Mouse (Mus musculus): ENCODE measurements around the gene Twist1.

The Twist1 gene

GRCm38 (mm10) chr12:33957400-33958240 lies at the start of gene Twist1:
Twist1 (plus strand) TSS chr12:33957671.
- no peak for DNase-seq (ENCODE audit: low read depth)

DNA sequence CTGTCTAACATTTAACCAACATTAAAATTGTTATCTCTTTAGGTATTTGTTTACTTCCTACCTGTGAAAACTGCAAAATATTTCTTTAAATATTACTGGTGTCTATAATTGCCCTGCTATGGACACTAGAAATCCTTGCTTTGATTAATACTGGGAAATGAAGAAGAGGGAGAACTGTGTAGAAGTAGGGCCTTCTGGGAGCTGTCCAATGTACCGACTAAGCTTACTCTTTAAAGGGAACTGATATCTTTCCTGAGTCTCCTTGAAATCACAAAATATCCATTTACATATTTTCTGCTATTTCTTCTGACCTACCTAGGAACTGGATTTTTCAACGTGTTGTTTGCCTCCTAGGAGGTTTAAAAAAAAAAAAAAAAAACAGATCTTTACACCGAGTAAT lies 30.7 kb upstream of the Twist1 start:
- DNase-seq (ENCODE audit: low read depth): no peak

GRCm38 (mm10) chr12:33927334-33928098 lies 30.0 kb upstream of the Twist1 start:
- no peak for DNase-seq (ENCODE audit: low read depth)

- no peak for DNase-seq (ENCODE audit: low read depth)
Observed at GRCm38 (mm10) chr12:33928331-33929192, 28.9 kb upstream of the Twist1 start, which contains the start of gene Ferd3l. Ferd3l (plus strand) TSS chr12:33928425.

DNA sequence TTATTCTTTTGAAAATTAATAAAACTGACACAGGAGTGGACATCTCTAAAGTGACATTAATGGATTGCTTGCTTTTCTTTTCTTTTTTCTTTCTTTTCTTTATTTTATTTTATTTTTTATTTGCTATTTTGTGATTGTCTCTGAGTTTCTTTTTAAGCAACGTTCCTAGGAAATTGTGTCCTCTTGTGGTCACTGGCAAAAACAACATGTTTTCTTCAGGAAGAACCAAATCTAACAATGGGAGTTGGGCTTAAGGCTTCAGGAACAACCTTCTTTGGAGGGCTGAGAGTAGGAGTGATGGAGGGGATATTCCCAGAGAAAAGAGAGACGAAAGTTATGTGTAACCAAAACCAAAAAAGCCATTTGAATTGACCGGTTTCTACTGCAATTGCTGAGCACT lies 4.6 kb upstream of the Twist1 start:
- no peak for DNase-seq (ENCODE audit: low read depth)

GRCm38 (mm10) chr12:33954931-33955565 lies 2.4 kb upstream of the Twist1 start:
- no peak for DNase-seq (ENCODE audit: low read depth)

GRCm38 (mm10) chr12:33955606-33956295 lies 1.7 kb upstream of the Twist1 start:
- DNase-seq (ENCODE audit: low read depth): no peak

DNA sequence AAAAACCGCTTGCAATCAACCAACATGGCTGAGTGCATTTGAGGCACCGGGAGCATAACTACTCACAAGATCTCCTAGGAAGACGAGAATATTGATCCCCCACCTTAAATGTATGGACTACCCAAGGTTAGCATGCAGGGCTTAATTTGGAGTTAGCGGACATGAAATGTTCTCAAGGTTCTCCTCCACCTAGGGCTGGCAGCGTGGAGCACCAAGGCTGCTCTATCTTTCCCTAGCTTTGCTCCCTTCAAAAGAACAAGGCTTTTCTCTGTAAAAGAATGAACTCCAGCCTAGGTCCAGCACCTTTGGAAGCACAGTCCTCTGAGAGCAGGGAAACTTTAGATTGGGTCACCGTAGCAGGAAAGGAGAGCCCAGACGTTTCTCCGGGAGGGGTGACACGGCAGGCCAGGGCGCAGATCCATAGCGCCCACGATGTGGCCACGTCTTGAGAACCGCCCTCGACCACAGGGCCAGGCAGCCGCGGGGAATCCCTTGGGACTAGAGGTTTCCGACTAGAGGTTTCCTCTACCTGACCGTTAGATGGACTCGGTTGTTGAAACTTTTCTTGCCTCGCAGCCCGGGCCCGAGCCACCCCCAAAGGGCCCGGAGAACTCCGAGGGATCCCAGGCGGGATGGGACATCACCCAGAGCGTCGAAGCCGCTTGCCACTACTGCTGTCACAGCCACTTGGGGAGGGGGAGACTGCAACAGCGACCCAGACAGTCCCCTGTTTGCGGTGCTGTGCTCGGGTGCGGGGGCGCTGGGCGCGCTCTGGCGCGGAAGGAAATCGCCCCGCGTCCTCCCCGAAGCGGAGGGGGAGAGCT lies 683 bp upstream of the Twist1 start:
- DNase-seq (ENCODE audit: low read depth): no peak

DNA sequence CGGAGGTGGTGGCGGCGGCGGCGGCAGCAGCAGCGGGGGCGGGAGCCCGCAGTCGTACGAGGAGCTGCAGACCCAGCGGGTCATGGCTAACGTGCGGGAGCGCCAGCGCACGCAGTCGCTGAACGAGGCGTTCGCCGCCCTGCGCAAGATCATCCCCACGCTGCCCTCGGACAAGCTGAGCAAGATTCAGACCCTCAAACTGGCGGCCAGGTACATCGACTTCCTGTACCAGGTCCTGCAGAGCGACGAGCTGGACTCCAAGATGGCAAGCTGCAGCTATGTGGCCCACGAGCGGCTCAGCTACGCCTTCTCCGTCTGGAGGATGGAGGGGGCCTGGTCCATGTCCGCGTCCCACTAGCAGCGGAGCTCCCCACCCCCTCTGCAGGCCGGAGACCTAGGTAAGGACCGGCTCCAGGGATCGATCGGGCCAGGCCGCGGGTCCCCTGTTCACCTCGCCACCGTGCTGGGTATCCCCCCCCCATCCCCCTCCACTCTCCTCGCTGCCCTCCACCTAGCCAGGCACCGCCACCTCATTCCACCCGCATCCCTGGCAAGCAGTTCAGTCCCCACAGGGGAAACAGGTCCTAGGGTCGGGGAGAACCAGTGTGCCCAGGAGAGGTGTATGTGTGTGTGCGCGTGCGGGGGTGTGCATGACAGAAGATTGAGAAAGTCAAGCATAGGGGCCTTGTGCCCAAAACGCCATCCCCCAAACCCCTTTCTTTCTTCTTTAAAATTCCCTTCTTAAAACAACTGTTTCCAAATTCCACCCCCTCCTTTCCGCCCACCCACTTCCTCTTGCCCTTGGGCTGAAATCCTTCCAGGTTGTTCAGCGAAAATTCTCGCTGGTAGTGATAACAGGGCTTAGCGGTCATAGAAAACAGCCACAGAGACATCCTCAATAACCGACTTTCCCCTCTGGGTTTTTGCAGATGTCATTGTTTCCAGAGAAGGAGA lies 1.0 kb downstream of the Twist1 start:
- no peak for DNase-seq (ENCODE audit: low read depth)

DNA sequence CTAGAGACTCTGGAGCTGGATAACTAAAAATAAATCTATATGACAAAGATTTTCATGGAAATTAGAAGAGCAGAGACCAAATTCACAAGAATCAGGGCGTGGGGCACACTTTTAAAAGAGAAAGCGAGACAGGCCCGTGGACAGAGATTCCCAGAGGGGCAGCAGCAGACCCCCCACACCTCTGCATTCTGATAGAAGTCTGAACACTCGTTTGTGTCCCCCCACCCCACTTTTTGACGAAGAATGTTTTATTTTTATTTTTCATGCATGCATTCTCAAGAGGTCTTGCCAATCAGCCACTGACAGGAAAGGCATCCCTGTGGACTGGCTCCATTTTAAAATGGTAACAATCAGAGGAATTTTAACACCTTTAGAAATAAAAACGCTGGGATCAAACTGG lies 1.7 kb downstream of the Twist1 start:
- no peak for DNase-seq (ENCODE audit: low read depth)

DNA sequence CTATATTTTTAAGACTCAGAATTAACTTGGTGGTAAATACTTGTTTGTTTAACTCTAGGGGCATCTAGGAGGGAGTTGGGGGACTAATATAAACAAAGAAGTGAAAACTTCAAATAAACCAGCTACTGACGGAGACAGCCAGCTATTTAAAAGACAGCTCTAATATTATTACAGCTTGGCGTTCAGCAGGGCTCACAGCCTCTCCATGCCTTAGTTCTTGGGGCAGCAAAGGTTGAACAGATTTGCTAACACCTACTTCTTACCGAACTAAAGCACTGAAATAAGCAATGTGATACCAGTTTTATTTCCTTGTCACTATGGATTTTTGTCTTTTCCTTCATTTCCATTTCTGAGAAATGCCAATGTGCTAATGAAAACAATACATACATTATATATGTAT lies 2.4 kb downstream of the Twist1 start:
- no peak for DNase-seq (ENCODE audit: low read depth)

DNA sequence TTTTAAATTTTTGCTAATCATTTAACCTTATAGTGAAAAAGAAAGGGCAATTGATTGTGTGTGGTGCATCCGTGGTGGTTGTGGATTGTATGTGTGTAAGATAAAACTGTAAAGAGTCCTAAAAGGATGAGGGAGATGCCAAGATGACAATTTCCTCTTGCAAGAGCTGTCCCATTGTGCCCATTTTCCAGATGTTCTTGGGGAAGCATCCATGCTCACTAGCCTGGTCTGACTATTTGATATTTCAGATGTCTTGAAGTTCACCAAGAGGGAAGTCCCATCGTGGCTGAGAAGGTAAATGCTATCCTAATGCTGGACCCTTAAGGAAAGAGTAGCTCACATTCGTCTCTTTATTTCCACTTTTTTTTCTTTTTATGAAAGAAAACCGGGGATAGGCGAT lies 3.5 kb downstream of the Twist1 start:
- DNase-seq (ENCODE audit: low read depth): no peak

DNA sequence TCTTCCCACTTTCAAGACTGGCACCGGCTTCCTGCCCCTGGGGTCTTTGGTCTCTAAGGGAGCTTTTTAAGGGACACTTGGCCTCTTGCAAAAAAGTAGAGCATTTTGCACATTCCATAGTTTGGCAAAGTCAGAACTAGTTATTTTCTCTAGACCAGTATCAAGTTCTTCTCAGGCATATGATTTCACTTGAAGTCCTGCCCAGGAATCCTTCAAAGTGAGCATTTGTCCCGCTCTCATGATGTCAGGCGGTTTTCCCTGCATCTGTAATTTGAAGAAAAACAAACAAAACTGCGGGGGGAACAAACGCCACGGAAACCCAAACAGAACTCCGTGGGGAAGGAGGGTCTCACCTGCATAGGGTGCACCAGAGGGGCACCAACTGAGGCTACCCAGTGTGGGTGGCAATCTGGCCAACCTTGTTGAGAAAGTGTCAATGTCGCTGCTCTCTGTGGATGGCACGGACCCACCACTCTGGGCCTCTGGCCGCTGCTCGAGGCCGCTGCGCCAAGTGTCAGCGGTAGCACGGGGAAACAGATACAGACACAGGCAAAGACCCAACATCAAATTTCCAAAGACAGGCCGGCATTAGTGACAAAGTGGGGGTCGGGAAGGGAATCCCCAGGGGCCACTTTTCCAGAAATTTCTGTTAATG lies 4.8 kb downstream of the Twist1 start:
- no peak for DNase-seq (ENCODE audit: low read depth)

DNA sequence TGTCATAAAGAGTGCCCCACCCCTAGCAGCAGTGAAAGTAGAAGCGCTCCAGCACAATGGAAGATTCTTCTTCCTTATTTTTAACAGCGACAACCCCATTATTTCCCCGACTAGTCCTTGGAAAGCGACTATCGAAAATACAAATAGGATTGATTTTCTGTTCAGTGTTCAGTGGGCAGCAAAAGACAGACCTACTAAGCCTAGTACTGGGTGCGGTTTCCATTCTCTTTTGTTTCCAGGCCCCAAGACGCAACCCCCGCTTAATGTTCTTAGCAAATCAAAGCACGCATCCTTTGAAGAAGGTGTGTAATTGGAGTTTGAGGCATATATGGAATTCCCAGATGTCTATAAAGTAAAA lies 5.3 kb downstream of the Twist1 start:
- no peak for DNase-seq (ENCODE audit: low read depth)

GRCm38 (mm10) chr12:33963671-33964369 lies 6.3 kb downstream of the Twist1 start:
- DNase-seq (ENCODE audit: low read depth): no peak

GRCm38 (mm10) chr12:33964427-33964826 lies 7.0 kb downstream of the Twist1 start:
- DNase-seq (ENCODE audit: low read depth): no peak

GRCm38 (mm10) chr12:33965661-33966360 lies 8.3 kb downstream of the Twist1 start:
- DNase-seq (ENCODE audit: low read depth): no peak
